Mouse (Mus musculus): Measurements from ENCODE around the gene Rnf43.

GRCm38 (mm10) chr11:87667107-87668090 lies 4.9 kb downstream of the Rnf43 start:
- TF ChIP-seq CTCF (IDR thresholded peaks at IDR 0.05; ENCODE audit: borderline replicate concordance, control insufficient read depth, extremely low read depth, insufficient read depth, low read length, poor library complexity) (no peak), POLR2A (IDR thresholded peaks at IDR 0.05; ENCODE audit: control insufficient read depth, extremely low read depth, insufficient read depth, low read length, poor library complexity) (no peak)
